Mouse (Mus musculus): ENCODE measurements at regions not wholly inside any gene's neighbourhood (a gene's known extent, or its start where the extent isn't known, plus 50 kb on each side); places are given as distances from the start of the nearest gene placed in this dataset.
"Not testable (repeated sequence)": the region's sequence is repeated elsewhere in the genome, so short reads cannot be mapped to it uniquely, and the experiment has no call there.

DNA sequence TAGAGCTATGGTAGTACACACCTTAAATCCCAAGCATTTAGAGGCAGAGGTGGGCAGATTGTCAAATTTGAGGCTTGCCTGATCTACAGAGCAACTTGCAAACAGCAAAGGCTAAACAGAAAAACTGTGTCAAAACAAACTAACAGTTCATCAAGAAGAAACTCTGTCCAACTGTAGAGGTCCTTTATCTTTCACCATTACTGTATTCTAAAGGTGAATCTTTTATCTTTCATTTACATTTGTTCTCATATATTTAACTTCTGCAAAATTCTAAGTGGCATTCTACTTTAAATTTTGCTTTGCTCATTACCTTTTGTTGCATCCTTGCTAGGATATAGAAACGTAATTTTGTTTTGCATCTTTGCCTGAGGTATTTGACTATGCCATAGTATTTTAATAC is 967.5 kb upstream of the Cntn5 start:
- no peak overlapping the region for H3K27ac ChIP-seq (ENCODE audit: insufficient read depth, low read length)
- TF ChIP-seq POLR2A (IDR thresholded peaks at IDR 0.05; ENCODE audit: insufficient read depth, low read length) (no peak), CTCF (IDR thresholded peaks at IDR 0.05; ENCODE audit: low read depth, low read length) (no peak), EP300 (IDR thresholded peaks at IDR 0.05; ENCODE audit: insufficient read depth, low read depth, low read length) (no peak)
- H3K4me3 ChIP-seq (ENCODE audit: low read depth, low read length), result no peak overlapping the region
- H3K27me3 ChIP-seq (ENCODE audit: control insufficient read depth, insufficient read depth, low read length, poor library complexity, severe bottlenecking), result no peaks in the 10 kb centered on the region
- H3K9ac ChIP-seq (ENCODE audit: low read depth, poor library complexity, severe bottlenecking), result no peak overlapping the region
- H3K9me3 ChIP-seq (replicated peaks; ENCODE audit: control insufficient read depth, insufficient read depth, low read length, poor library complexity, severe bottlenecking), result no peaks in the 10 kb centered on the region
- no peaks in the 10 kb centered on the region for H3K4me1 ChIP-seq (ENCODE audit: control insufficient read depth, insufficient read depth, low read length)
- H3K36me3 ChIP-seq (ENCODE audit: control insufficient read depth, insufficient read depth, low read length, poor library complexity, severe bottlenecking), result no peaks in the 10 kb centered on the region

DNA sequence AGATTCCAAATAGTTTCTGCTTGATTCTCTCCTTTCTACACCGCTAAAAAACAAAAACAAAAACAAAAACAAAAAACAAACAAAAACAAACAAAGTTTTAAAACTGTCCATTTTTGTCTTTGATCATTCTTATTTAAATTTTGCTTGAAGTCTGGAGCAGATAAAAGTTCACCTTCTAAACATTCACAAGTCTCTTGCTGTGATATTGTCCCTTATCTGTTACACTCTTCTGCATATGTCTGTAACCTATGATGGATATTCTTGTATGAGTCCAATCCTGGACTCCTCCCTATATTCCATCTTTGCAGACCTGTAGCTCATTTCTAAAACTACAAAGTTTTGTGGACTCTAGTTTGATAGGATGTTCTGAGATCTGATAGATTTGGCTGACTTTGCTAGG is 966.9 kb upstream of the Cntn5 start:
- Histone ChIP-seq H3K36me3 (ENCODE audit: control insufficient read depth, insufficient read depth, low read length, poor library complexity, severe bottlenecking) (no peaks in the 10 kb centered on the region), H3K9me3 (replicated peaks; ENCODE audit: control insufficient read depth, insufficient read depth, low read length, poor library complexity, severe bottlenecking) (no peaks in the 10 kb centered on the region), H3K27me3 (ENCODE audit: control insufficient read depth, insufficient read depth, low read length, poor library complexity, severe bottlenecking) (no peaks in the 10 kb centered on the region), H3K4me3 (ENCODE audit: low read depth, low read length) (no peak overlapping the region), H3K4me1 (ENCODE audit: control insufficient read depth, insufficient read depth, low read length) (no peaks in the 10 kb centered on the region), H3K27ac (ENCODE audit: insufficient read depth, low read length) (no peak overlapping the region), H3K9ac (ENCODE audit: low read depth, poor library complexity, severe bottlenecking) (no peak overlapping the region)
- TF ChIP-seq CTCF (IDR thresholded peaks at IDR 0.05; ENCODE audit: low read depth, low read length) (no peak), EP300 (IDR thresholded peaks at IDR 0.05; ENCODE audit: insufficient read depth, low read depth, low read length) (no peak), POLR2A (IDR thresholded peaks at IDR 0.05; ENCODE audit: insufficient read depth, low read length) (no peak)

DNA sequence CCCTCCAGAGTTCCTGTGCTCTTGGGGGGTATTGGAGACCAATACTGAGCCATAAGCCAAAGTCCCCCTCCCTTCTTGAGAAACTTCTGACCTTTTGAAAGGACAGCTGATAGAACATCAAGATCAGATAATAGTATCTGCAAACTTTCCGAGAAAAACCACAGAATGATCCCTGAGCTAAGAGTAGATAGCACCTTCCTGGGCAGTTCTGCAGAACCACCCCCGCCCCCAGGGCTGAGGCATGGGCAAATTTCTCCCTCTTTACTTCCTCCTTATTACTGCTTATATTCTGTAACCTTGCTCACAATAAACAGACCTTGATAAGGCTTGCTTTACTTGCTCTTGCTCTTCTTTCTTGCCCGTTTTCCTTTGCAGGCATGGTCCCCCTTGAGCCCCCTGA is 944.1 kb upstream of the Cntn5 start:
- H3K36me3 ChIP-seq (ENCODE audit: control insufficient read depth, insufficient read depth, low read length, poor library complexity, severe bottlenecking); H3K27me3 ChIP-seq (ENCODE audit: control insufficient read depth, insufficient read depth, low read length, poor library complexity, severe bottlenecking); H3K4me1 ChIP-seq (ENCODE audit: control insufficient read depth, insufficient read depth, low read length); H3K27ac ChIP-seq (ENCODE audit: insufficient read depth, low read length); H3K4me3 ChIP-seq (ENCODE audit: low read depth, low read length); H3K9me3 ChIP-seq (replicated peaks; ENCODE audit: control insufficient read depth, insufficient read depth, low read length, poor library complexity, severe bottlenecking); H3K9ac ChIP-seq (ENCODE audit: low read depth, poor library complexity, severe bottlenecking): not testable (repeated sequence)

All from ES-Bruce4 (cell line).